Mouse (Mus musculus) ovary, adult 18-20 months (tissue): ENCODE data around the gene Mapk8.

Experiments
- DNase-seq: peaks from one replicate; pipeline ENCODE4 v3.0.0; 2022; ENCODE audit warnings: low spot score, mixed read lengths

The Mapk8 gene

GRCm38 (mm10) chr14:33347738-33348137 lies 99.2 kb downstream of the Mapk8 start:
- no peak for DNase-seq

DNA sequence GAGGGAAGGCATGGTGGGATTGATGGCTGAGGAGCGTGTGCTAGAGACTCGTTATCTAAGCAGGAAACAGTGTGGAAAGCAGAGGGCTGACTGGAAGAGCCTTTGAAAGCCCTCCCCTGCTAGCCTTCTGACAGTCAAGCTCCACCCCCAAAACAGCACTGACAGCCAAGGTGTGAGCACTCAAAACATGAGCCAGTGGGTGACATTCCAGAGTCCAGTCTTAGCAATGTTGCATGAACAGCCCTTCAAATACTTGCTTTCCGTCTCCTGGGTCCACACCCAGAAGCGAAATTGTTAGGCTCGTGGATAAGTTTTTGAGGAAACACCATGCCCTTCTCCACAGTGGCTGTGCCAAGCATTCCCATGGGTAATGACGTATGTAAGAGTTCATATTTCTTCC lies 100.4 kb downstream of the Mapk8 start:
- DNase-seq = no peak

GRCm38 (mm10) chr14:33343131-33343725 lies 103.7 kb downstream of the Mapk8 start:
- DNase-seq = no peak

DNA sequence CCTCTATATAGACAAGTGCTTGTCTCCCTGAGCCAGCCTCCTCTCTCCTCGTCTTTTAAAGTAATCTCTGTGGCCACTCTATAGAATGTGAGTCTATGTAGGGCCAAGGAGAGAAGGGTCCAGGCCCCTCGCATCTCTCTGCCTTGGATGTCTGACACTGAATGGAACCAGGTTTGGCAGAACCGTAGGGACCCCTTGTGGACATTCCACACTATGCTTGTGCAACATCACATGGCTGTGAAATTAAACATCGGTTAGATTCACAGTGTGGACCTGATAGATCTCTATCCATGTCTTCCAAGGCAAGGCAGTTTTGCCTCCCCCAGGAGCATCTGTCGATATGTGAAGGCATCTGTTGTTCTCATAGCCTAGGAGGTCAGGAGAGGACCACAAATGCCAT lies 108.3 kb downstream of the Mapk8 start:
- DNase-seq = no peak

GRCm38 (mm10) chr14:33335733-33336132 lies 111.2 kb downstream of the Mapk8 start:
- no peak for DNase-seq

DNA sequence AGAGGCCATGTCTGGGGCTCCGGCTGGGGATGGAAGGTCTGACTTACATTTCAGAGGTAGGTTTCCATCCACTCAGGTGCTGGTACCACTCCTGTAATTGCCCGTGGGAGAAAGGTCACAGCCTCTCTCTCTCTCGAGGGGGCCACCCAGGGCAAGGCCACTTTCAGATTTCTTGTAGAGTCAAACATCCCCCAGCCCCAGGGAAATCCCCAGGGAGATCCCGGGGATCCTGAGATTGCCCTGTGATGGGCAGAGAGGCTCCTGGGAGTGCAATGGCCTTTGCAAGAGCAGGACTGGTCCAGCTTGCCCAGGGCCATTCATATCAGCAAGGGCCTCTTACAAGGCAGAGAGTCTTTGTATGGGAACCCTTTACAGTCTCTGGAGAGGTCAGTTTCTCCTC lies 112.6 kb downstream of the Mapk8 start:
- DNase-seq = no peak

- DNase-seq = no peak
Observed at GRCm38 (mm10) chr14:33333833-33334232, 113.1 kb downstream of the Mapk8 start.

- DNase-seq = no peak
Observed at GRCm38 (mm10) chr14:33331627-33332026, 115.3 kb downstream of the Mapk8 start.

- no peak for DNase-seq
Observed at GRCm38 (mm10) chr14:33330986-33331385, 116.0 kb downstream of the Mapk8 start.

GRCm38 (mm10) chr14:33329297-33329805 lies 117.6 kb downstream of the Mapk8 start:
- no peak for DNase-seq

DNA sequence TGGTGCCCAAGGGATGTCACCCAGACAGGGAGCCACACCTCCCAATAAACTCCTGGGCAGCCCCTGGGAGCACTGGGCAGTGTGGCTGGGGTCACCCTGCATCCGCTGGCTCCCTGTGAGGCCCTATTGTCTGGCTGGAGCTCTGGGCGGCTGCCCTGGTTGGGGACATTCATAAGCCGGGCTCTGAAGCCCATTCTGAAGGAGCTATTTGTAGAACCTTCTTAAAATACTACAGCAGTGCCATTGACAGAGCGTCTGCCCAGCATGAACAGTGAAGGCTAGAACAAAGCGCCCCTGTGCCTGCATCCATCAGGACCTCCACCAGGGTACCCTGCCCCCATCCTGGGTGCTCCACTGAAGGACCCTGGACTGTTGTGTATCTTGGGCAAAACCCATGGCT lies 118.6 kb downstream of the Mapk8 start:
- no peak for DNase-seq
